Mouse (Mus musculus) E14TG2a.4 (cell line): ENCODE data around the gene Cpm.
"Not testable (repeated sequence)": the region's sequence is repeated elsewhere in the genome, so short reads cannot be mapped to it uniquely, and the experiment has no call there.

Experiments used
- H3K27me3 ChIP-seq: 2 replicates; pipeline ENCODE4 v1.6.1; 2014; ENCODE audit warnings: low read length, control low read depth; ENCODE audit not compliant: insufficient read depth
- H3K36me3 ChIP-seq: 2 replicates; pipeline ENCODE4 v1.6.1; 2014; ENCODE audit warnings: low read length, control low read depth; ENCODE audit not compliant: insufficient read depth
- H3K4me1 ChIP-seq: replicated peaks from 2 replicates; pipeline ENCODE4 v1.6.1; 2014; ENCODE audit warnings: low read depth, low read length, control low read depth
- H3K4me3 ChIP-seq: replicated peaks from 2 replicates; pipeline ENCODE4 v1.5.1; 2014; ENCODE audit warnings: mild to moderate bottlenecking, low read length
- H3K9me3 ChIP-seq: 2 replicates; pipeline ENCODE4 v1.6.1; 2014; ENCODE audit warnings: low read length, control low read depth
- CTCF ChIP-seq: conservative IDR thresholded peaks from 2 replicates; pipeline ENCODE4 v1.5.1; 2014; ENCODE audit warnings: low read length
- NANOG ChIP-seq: IDR thresholded peaks from 2 replicates; pipeline ENCODE4 v1.6.1; 2014; ENCODE audit warnings: borderline replicate concordance, low read length, mixed read lengths
- POU5F1 ChIP-seq: IDR thresholded peaks from 2 replicates; pipeline ENCODE4 v1.6.1; 2014; ENCODE audit warnings: low read length, borderline replicate concordance

Gene Cpm

DNA sequence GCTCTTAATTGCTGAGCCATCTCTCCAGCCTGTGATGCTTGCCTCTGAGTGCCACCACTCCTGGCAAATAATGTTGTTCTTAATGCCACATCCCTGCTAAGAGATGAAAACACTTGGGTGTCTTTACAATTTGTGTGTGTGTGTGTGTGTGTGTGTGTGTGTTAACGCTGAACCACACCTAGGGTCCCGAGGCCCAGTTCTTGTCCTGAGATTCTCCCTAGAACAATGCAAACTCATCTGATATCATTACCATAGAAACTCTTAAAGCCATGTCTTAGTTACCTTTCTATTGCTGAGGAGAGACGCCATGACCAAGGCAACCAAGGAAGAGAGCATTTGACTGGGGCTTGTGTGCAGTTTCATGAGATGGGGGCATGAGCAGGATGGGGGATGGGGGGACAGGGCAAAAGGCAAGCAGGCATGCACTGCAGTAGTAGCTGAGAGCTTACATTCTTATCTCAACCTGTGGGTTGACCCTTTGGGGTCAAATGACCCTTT, 84.8 kb downstream of the Cpm start:
- TF ChIP-seq POU5F1 = no peak
- TF ChIP-seq CTCF = no peak
- no peak for TF ChIP-seq NANOG
- Histone ChIP-seq H3K27me3 (no peaks in the 10 kb centered on the region), H3K36me3 (0 out of 2 replicates have a peak, but pooled peaks cover 4% of the 10 kb centered on the region), H3K4me1 (peaks cover 77% of the 10 kb centered on the region), H3K4me3 (no peak overlapping the region), H3K9me3 (no peaks in the 10 kb centered on the region)

DNA sequence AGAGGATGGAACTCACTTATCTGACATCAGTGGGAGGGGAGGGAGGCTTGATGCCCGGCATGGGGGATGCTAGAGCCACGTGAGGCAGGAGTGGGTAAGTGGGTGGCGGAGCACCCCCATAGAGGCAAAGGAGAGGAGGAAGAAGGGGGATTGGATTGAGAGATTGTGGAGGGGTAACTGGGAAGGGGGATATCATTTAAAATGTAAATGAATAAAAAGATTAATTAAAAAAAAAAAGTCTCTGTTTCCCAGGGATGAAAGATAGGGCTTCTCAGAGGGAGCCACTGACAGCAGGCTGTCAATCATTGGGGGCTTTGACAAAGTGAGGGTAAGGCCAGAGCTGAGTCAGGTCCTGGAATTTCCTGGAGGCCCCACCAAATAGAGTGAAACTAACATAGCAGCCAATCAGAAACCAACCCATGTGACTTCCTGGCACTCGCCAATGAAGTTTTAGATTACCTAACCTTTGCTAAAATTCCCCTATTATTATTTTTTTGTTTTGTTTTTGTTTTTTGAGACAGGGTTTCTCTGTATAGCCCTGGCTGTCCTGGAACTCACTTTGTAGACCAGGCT, 85.7 kb downstream of the Cpm start:
- peaks cover 79% of the 10 kb centered on the region for H3K4me1 ChIP-seq
- H3K4me3 ChIP-seq = no peak overlapping the region
- no peaks in the 10 kb centered on the region for H3K27me3 ChIP-seq
- TF ChIP-seq CTCF (no peak), POU5F1 (no peak), NANOG (no peak)
- no peaks in the 10 kb centered on the region for H3K36me3 ChIP-seq
- H3K9me3 ChIP-seq = no peaks in the 10 kb centered on the region

DNA sequence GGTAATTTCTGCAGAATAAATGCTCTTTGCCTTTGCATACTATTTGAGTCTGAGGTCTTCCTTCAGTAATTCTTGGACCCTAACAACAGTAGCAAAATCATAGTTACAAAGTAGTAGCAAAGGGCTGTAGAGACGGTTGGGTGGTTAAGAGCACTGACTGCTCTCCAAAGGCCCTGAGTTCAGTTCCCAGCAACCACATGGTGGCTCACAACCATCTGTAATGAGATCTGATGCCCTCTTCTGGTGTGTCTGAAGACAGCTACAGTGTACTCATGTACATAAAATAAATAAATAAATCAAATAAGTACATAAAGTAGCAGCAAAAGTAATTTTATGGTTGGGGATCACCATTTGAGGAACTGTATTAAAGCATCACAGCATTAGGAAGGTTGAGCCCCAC, 86.4 kb downstream of the Cpm start:
- H3K27me3 ChIP-seq, H3K9me3 ChIP-seq, H3K36me3 ChIP-seq, H3K4me3 ChIP-seq: not testable (repeated sequence)
- peaks cover 81% of the 10 kb centered on the region for H3K4me1 ChIP-seq

DNA sequence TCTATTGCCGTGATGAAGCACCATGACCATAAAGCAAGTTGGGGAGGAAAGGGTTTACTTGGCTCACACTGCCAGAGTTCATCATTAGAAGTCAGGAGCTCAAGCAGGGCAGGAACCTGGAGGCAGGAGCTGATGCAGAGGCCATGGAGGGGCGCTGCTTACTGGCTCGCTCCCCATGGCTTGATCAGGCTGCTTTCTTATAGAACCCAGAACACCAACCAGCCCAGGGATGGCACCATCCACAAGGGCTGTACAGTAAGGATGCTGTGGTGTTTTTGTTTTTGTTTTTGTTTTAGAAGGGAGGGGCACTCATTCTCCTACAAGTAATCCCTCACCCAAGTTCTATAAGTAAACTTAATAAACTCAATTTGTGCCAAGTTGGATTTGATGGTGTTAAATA, 87.4 kb downstream of the Cpm start:
- Histone ChIP-seq H3K4me3 (no peak overlapping the region), H3K9me3 (no peaks in the 10 kb centered on the region), H3K36me3 (no peaks in the 10 kb centered on the region), H3K27me3 (no peaks in the 10 kb centered on the region), H3K4me1 (peaks cover 80% of the 10 kb centered on the region)
- TF ChIP-seq POU5F1 (no peak), NANOG (no peak), CTCF (no peak)

DNA sequence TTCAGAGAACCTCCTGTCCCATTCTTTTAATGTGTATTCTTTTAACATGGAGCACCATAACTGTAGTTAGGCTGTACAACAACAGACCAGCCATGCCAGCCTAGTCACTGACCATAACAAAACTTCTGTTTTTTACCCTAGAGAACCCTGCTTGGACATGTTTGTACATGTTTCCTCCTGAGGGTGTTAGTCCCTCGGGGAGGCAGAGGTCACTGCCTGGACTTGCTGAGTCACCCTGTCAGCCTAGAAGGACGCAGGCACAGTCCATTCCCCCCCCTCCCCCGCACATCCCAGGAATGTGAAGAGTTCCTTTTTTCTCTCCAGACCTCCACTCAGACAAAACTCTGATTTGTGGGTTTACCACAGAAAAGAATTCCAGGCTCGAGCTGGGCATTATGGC, 88.3 kb downstream of the Cpm start:
- TF ChIP-seq NANOG = no peak
- no peak for TF ChIP-seq CTCF
- no peak for TF ChIP-seq POU5F1
- Histone ChIP-seq H3K4me3 (0 out of 2 replicates have a peak overlapping the region, but pooled peaks have one; percentile 10), H3K36me3 (no peaks in the 10 kb centered on the region), H3K4me1 (peaks cover 73% of the 10 kb centered on the region), H3K27me3 (no peaks in the 10 kb centered on the region), H3K9me3 (no peaks in the 10 kb centered on the region)

DNA sequence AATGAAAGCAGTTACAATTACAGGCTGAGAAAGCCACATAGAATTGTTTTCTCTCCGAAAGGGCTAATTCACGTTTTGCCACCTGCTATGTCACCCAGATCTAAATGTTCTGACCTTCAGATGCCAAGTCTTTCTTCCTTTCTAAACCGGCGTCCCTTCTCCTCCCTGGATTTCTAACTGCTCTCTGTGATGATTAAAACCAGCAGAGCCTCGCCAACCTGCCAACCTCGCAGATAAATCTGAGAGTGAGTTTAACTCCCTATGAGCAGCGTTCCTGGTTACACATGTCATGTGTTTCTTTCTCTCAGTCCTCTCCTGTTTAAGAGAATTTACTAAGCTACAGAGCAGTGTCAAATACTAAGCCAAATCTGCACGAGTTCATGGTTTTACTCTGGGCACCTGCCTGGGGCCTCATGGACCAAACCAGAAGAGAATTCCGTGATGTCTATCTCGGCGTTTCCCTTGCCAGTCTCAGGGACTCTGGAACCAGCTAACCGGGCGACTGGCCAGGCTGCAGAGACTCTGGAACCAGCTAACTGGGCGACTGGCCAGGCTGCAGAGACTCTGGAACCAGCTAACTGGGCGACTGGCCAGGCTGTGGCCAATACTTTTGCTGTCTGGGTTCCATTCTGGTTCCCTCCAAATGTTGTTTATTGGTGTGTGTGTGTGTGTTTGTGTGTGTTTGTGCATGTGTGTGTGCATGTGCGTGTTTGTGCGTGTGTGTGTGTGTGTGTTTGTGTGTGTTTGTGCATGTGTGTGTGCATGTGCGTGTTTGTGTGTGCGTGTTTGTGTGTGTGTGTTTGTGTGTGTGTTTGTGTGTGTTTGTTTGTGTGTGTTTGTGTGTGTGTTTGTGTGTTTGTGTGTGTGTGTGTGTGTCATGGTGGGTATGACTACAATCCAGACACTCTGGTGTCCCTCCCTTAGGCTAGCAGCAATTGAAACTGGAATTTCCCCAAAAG, 89.1 kb downstream of the Cpm start:
- Histone ChIP-seq H3K27me3 (no peaks in the 10 kb centered on the region), H3K4me1 (peaks cover 66% of the 10 kb centered on the region), H3K36me3 (no peaks in the 10 kb centered on the region), H3K9me3 (no peaks in the 10 kb centered on the region), H3K4me3 (peak overlapping the region; percentile 41; the same call in 1 of the 2 replicates)
- no peak for TF ChIP-seq NANOG
- TF ChIP-seq POU5F1 = no peak
- TF ChIP-seq CTCF = no peak

DNA sequence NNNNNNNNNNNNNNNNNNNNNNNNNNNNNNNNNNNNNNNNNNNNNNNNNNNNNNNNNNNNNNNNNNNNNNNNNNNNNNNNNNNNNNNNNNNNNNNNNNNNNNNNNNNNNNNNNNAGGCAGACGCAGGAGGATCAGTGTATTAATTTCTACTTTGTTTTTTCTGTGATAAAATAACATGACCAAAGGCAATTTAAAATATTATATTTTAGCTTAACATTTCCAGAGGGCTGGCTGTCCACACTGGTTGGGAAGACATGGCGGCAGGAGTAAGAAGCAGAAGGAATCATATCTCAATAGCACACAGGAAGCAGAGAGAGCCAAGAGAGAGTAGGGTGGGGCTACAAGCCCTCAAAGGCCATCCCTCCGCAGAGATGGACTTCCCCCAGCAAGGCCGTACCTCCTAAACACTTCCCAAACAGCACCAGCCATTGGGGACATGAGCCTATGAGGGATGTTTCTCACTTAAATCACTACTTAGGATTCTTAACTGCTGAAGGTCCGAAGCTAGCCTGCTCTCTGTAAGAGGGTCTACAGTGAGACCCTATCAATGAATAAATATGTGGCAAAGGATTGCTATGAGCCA, 94.9 kb downstream of the Cpm start:
- TF ChIP-seq POU5F1 (no peak), CTCF (no peak), NANOG (no peak)
- no peak overlapping the region for H3K4me3 ChIP-seq
- no peaks in the 10 kb centered on the region for H3K27me3 ChIP-seq
- no peaks in the 10 kb centered on the region for H3K9me3 ChIP-seq
- no peaks in the 10 kb centered on the region for H3K36me3 ChIP-seq
- H3K4me1 ChIP-seq = peaks cover 16% of the 10 kb centered on the region

DNA sequence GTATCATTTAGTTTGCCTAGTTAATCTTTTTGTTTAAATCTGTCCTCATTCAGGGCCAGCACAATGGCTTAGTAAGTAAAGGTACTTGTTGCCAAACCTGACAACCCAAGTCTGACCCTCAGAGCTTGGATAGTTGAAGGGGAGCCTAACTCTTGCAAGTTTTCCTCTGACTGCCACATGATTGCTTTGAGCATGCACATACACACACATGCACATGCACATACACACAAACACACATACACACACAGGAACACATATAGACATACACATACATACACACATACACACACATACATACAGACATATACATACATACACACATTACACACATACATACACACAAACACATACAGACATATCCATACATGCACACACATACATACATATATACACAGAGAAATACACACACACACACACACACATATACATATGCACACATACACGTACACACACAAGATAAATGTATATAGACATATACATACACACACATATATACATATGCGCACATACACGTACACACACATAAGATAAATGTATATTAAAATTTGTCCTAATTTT, 95.6 kb downstream of the Cpm start:
- H3K9me3 ChIP-seq = no peaks in the 10 kb centered on the region
- H3K27me3 ChIP-seq = no peaks in the 10 kb centered on the region
- peaks cover 14% of the 10 kb centered on the region for H3K4me1 ChIP-seq
- no peak overlapping the region for H3K4me3 ChIP-seq
- no peaks in the 10 kb centered on the region for H3K36me3 ChIP-seq
- no peak for TF ChIP-seq NANOG
- no peak for TF ChIP-seq CTCF
- no peak for TF ChIP-seq POU5F1
